Mouse (Mus musculus) neural tube, embryonic 12.5 days (tissue): ENCODE results near the gene Snx1. TPM values are rescaled to one million over a fixed set of nuclear protein-coding genes. Genes with fewer than 3 reads are reported as not detected.

Experiments used
- ATAC-seq: fragments of 200-750 bp; cut with Nextera tagmentation; 2 replicates; pipeline ENCODE4 v1.8.0; 2017; ENCODE audit warnings: low read depth, mild to moderate bottlenecking, moderate TSS enrichment, moderate library complexity; ENCODE audit not compliant: low FRiP score
- H3K27ac ChIP-seq: fragments of 300-500 bp; sonication (generic); 2 replicates; pipeline ENCODE4 v1.5.1; 2016
- H3K27me3 ChIP-seq: fragments of 300-500 bp; sonication (generic); replicated peaks from 2 replicates; pipeline ENCODE4 v1.6.1; 2016; ENCODE audit warnings: mild to moderate bottlenecking
- H3K36me3 ChIP-seq: fragments of 300-500 bp; sonication (generic); 2 replicates; pipeline ENCODE4 v1.6.1; 2016; ENCODE audit warnings: mild to moderate bottlenecking
- H3K4me1 ChIP-seq: fragments of 300-500 bp; sonication (generic); 2 replicates; pipeline ENCODE4 v1.6.1; 2016
- H3K4me2 ChIP-seq: fragments of 300-500 bp; sonication (generic); replicated peaks from 2 replicates; pipeline ENCODE4 v1.6.1; 2016; ENCODE audit warnings: mild to moderate bottlenecking
- H3K4me3 ChIP-seq: fragments of 300-500 bp; sonication (generic); 2 replicates; pipeline ENCODE4 v1.5.1; 2016
- H3K9ac ChIP-seq: fragments of 300-500 bp; sonication (generic); 2 replicates; pipeline ENCODE4 v1.6.1; 2016; ENCODE audit warnings: mild to moderate bottlenecking
- H3K9me3 ChIP-seq: fragments of 300-500 bp; sonication (generic); 2 replicates; pipeline ENCODE4 v1.6.1; 2016; ENCODE audit warnings: mild to moderate bottlenecking
- WGBS: fragments of 180-500 bp; shearing (Covaris S2); methylation state at CpG from one replicate; pipeline ENCODE4 v1.1.7; 2016; 5-methylcytosine and 5-hydroxymethylcytosine counted together
- polyA plus RNA-seq: library from polyadenylated mRNA; unstranded; fragments of >200 nt; fragmentation: Nextera tagmentation; extraction: Ambion mirVana; gene quantifications from 2 replicates; pipeline ENCODE4 v1.2.1, GENCODE M21; 2016

Gene Snx1
- polyA plus RNA-seq, 1 experiment from 2014 or later = 106 TPM

- H3K9ac ChIP-seq = peak overlapping the region; percentile 81
- peak overlapping the region; percentile 67 for H3K4me2 ChIP-seq
- peak; percentile 78 for ATAC-seq
- peaks cover 11% of the 10 kb centered on the region for H3K4me1 ChIP-seq
- peaks cover 27% of the 10 kb centered on the region for H3K36me3 ChIP-seq
- H3K27ac ChIP-seq = peak overlapping the region; percentile 64; the same call in 1 of the 2 replicates
- H3K4me3 ChIP-seq = peak overlapping the region; percentile 79
- no peaks in the 10 kb centered on the region for H3K9me3 ChIP-seq
- H3K27me3 ChIP-seq = no peaks in the 10 kb centered on the region
- WGBS = 1% methylated on average over 20 of the region's 20 CpGs
Observed at GRCm38 (mm10) chr9:66060308-66060647, 66.1 kb downstream of the Snx1 start.

- Histone ChIP-seq H3K27me3 (no peaks in the 10 kb centered on the region), H3K36me3 (peaks cover 24% of the 10 kb centered on the region), H3K4me1 (peaks cover 11% of the 10 kb centered on the region), H3K4me3 (peak within 1 kb of the TSS; percentile 79), H3K9ac (peak within 1 kb of the TSS; percentile 81), H3K27ac (peak within 1 kb of the TSS; percentile 64; the same call in 1 of the 2 replicates), H3K4me2 (peak within 1 kb of the TSS; percentile 67), H3K9me3 (no peaks in the 10 kb centered on the region)
- WGBS = 2% methylated on average over 50 of the region's 51 CpGs
- ATAC-seq = peak; percentile 98
Observed at GRCm38 (mm10) chr9:66059583-66060307, 66.6 kb downstream of the Snx1 start, which contains the start of gene Ppib. Ppib (plus strand) TSS chr9:66060222.

GRCm38 (mm10) chr9:66053620-66054019, 72.8 kb downstream of the Snx1 start:
- Histone ChIP-seq H3K27ac (no peak overlapping the region), H3K36me3 (no peaks in the 10 kb centered on the region), H3K9me3 (no peaks in the 10 kb centered on the region), H3K9ac (no peak overlapping the region), H3K4me1 (no peaks in the 10 kb centered on the region; the same call in 1 of the 2 replicates), H3K27me3 (no peaks in the 10 kb centered on the region), H3K4me3 (no peak overlapping the region), H3K4me2 (no peak overlapping the region)
- no peak for ATAC-seq
- WGBS = 47% methylated on average over 1 of the region's 1 CpGs

GRCm38 (mm10) chr9:66052731-66053130, 73.7 kb downstream of the Snx1 start:
- H3K4me3 ChIP-seq = no peak overlapping the region

GRCm38 (mm10) chr9:66051493-66051892, 74.9 kb downstream of the Snx1 start:
- no peaks in the 10 kb centered on the region for H3K36me3 ChIP-seq
- no peak overlapping the region for H3K4me2 ChIP-seq
- H3K4me1 ChIP-seq = no peaks in the 10 kb centered on the region; the same call in 1 of the 2 replicates
- H3K9me3 ChIP-seq = no peaks in the 10 kb centered on the region
- H3K4me3 ChIP-seq = no peak overlapping the region
- H3K9ac ChIP-seq = no peak overlapping the region
- no peaks in the 10 kb centered on the region for H3K27me3 ChIP-seq
- no peak for ATAC-seq
- H3K27ac ChIP-seq = no peak overlapping the region
- WGBS = 73% methylated on average over 4 of the region's 4 CpGs

More at GRCm38 (mm10) chr9:66052731-66053130, 73.7 kb downstream of the Snx1 start:
- H3K4me2 ChIP-seq = no peak overlapping the region
- H3K4me1 ChIP-seq = no peaks in the 10 kb centered on the region; the same call in 1 of the 2 replicates
- 93% methylated on average over 1 of the region's 1 CpGs for WGBS
- no peak overlapping the region for H3K27ac ChIP-seq
- H3K36me3 ChIP-seq = no peaks in the 10 kb centered on the region
- H3K9ac ChIP-seq = no peak overlapping the region
- no peaks in the 10 kb centered on the region for H3K27me3 ChIP-seq
- no peak for ATAC-seq
- no peaks in the 10 kb centered on the region for H3K9me3 ChIP-seq

- Histone ChIP-seq H3K9me3 (no peaks in the 10 kb centered on the region), H3K27ac (no peak overlapping the region), H3K4me1 (no peaks in the 10 kb centered on the region; the same call in 1 of the 2 replicates), H3K36me3 (no peaks in the 10 kb centered on the region), H3K4me3 (no peak overlapping the region), H3K9ac (no peak overlapping the region), H3K27me3 (no peaks in the 10 kb centered on the region), H3K4me2 (no peak overlapping the region)
- 68% methylated on average over 6 of the region's 6 CpGs for WGBS
- ATAC-seq = no peak
Observed at GRCm38 (mm10) chr9:66049931-66050601, 76.3 kb downstream of the Snx1 start.

GRCm38 (mm10) chr9:66043241-66043640, 83.1 kb downstream of the Snx1 start:
- H3K9ac ChIP-seq = no peak overlapping the region
- no peak overlapping the region for H3K4me2 ChIP-seq
- no peak overlapping the region for H3K4me3 ChIP-seq
- no peaks in the 10 kb centered on the region for H3K4me1 ChIP-seq
- no peak for ATAC-seq
- no peak overlapping the region for H3K27ac ChIP-seq
- peaks cover 22% of the 10 kb centered on the region; the same call in 1 of the 2 replicates for H3K36me3 ChIP-seq
- no peaks in the 10 kb centered on the region for H3K27me3 ChIP-seq
- 96% methylated on average over 3 of the region's 3 CpGs for WGBS
- H3K9me3 ChIP-seq = no peaks in the 10 kb centered on the region

GRCm38 (mm10) chr9:66042331-66042730, 84.1 kb downstream of the Snx1 start:
- no peak for ATAC-seq
- Histone ChIP-seq H3K4me3 (no peak overlapping the region), H3K27ac (no peak overlapping the region), H3K27me3 (no peaks in the 10 kb centered on the region), H3K4me1 (no peaks in the 10 kb centered on the region), H3K9me3 (no peaks in the 10 kb centered on the region), H3K36me3 (peaks cover 25% of the 10 kb centered on the region; the same call in 1 of the 2 replicates), H3K9ac (no peak overlapping the region), H3K4me2 (no peak overlapping the region)
- 88% methylated on average over 4 of the region's 4 CpGs for WGBS

- H3K36me3 ChIP-seq = peaks cover 25% of the 10 kb centered on the region; the same call in 1 of the 2 replicates
- no peaks in the 10 kb centered on the region for H3K27me3 ChIP-seq
- no peak overlapping the region for H3K9ac ChIP-seq
- H3K27ac ChIP-seq = no peak overlapping the region
- 91% methylated on average over 3 of the region's 3 CpGs for WGBS
- H3K9me3 ChIP-seq = no peaks in the 10 kb centered on the region
- no peak overlapping the region for H3K4me3 ChIP-seq
- ATAC-seq = no peak
- no peak overlapping the region for H3K4me2 ChIP-seq
- no peaks in the 10 kb centered on the region for H3K4me1 ChIP-seq
Observed at GRCm38 (mm10) chr9:66040801-66041200, 85.6 kb downstream of the Snx1 start.

GRCm38 (mm10) chr9:66039290-66039689, 87.1 kb downstream of the Snx1 start:
- no peaks in the 10 kb centered on the region for H3K9me3 ChIP-seq
- no peak overlapping the region for H3K4me2 ChIP-seq
- ATAC-seq = no peak
- H3K36me3 ChIP-seq = peaks cover 25% of the 10 kb centered on the region; the same call in 1 of the 2 replicates
- H3K27me3 ChIP-seq = no peaks in the 10 kb centered on the region
- H3K9ac ChIP-seq = no peak overlapping the region
- H3K4me3 ChIP-seq = no peak overlapping the region
- WGBS = 87% methylated on average over 4 of the region's 4 CpGs
- no peak overlapping the region for H3K27ac ChIP-seq
- no peaks in the 10 kb centered on the region for H3K4me1 ChIP-seq

GRCm38 (mm10) chr9:66038581-66038980, 87.8 kb downstream of the Snx1 start:
- no peaks in the 10 kb centered on the region for H3K4me1 ChIP-seq
- no peak overlapping the region for H3K9ac ChIP-seq
- no peak overlapping the region for H3K4me2 ChIP-seq
- no peak overlapping the region for H3K4me3 ChIP-seq
- H3K9me3 ChIP-seq = no peaks in the 10 kb centered on the region
- no peak overlapping the region for H3K27ac ChIP-seq
- peaks cover 30% of the 10 kb centered on the region; the same call in 1 of the 2 replicates for H3K36me3 ChIP-seq
- H3K27me3 ChIP-seq = no peaks in the 10 kb centered on the region
- 92% methylated on average over 4 of the region's 4 CpGs for WGBS
- no peak for ATAC-seq
